Mouse (Mus musculus) left cerebral cortex, postnatal 25 days (tissue): ENCODE data around the gene Ddx21. TPM values are rescaled to one million over a fixed set of nuclear protein-coding genes. Genes with fewer than 3 reads are reported as not detected.

Experiments
- total RNA-seq, 2 experiments: library from RNA; stranded (reverse); gene quantifications; 2 replicates each; pipeline ENCODE4 v1.2.3; 2021

The Ddx21 gene
- total RNA-seq, 2 experiments from 2014 or later = 21.7 to 22.2 TPM

Other genes with a start within 250 kb of the Ddx21 start
- gene Hk1, start 222.4 kb downstream of the Ddx21 start, total RNA-seq = 100 to 1,000 TPM; 305 to 321 TPM
- 10 to 100 TPM; 12.9 to 13.3 TPM for gene Hkdc1, start 179.8 kb downstream of the Ddx21 start, total RNA-seq
- gene 4930507D05Rik, start 152.8 kb downstream of the Ddx21 start, total RNA-seq = 1 to 10 TPM; 1.3 to 1.8 TPM
- gene Supv3l1, start 152.5 kb downstream of the Ddx21 start, total RNA-seq = 10 to 100 TPM; 22.0 to 22.6 TPM
- 10 to 100 TPM; 48.9 to 52.9 TPM for gene Vps26a, start 115.5 kb downstream of the Ddx21 start, total RNA-seq
- 1 to 10 TPM; 8.2 to 9.1 TPM for gene Srgn, start 74.8 kb downstream of the Ddx21 start, total RNA-seq
- 100 to 1,000 TPM; 169 to 181 TPM for gene Kif1bp, start 23.8 kb downstream of the Ddx21 start, total RNA-seq
- gene Ddx50, start 48.9 kb upstream of the Ddx21 start, total RNA-seq = 10 to 100 TPM; 85.1 to 95.6 TPM
- 1 to 10 TPM; 4.8 to 6.9 TPM for gene Stox1, start 123.8 kb upstream of the Ddx21 start, total RNA-seq
- gene Ccar1, start 190.0 kb upstream of the Ddx21 start, total RNA-seq = 10 to 100 TPM; 53.5 to 55.1 TPM